Mouse (Mus musculus) stomach, embryonic 14.5 days (tissue): ENCODE results near the gene Rora. TPM values are rescaled to one million over a fixed set of nuclear protein-coding genes. Genes with fewer than 3 reads are reported as not detected.

Experiments
- ATAC-seq: fragments of 200-750 bp; cut with Nextera tagmentation; 2 replicates; pipeline ENCODE4 v1.8.0; 2017; ENCODE audit warnings: low read depth, moderate TSS enrichment; ENCODE audit not compliant: insufficient number of reproducible peaks, insufficient read depth, low FRiP score
- H3K27ac ChIP-seq: fragments of 300-500 bp; sonication (generic); 2 replicates; pipeline ENCODE4 v1.5.1; 2014; ENCODE audit warnings: mild to moderate bottlenecking, low read length, moderate library complexity, mixed read lengths
- H3K27me3 ChIP-seq: fragments of 300-500 bp; sonication (generic); 2 replicates; pipeline ENCODE4 v1.6.1; 2014; ENCODE audit warnings: low read length, control low read depth, mixed read lengths; ENCODE audit not compliant: control insufficient read depth, insufficient read depth
- H3K36me3 ChIP-seq: fragments of 300-500 bp; sonication (generic); 2 replicates; pipeline ENCODE4 v1.6.1; 2014; ENCODE audit warnings: mild to moderate bottlenecking, control low read depth, low read length, moderate library complexity, mixed read lengths; ENCODE audit not compliant: control insufficient read depth, insufficient read depth
- H3K4me1 ChIP-seq: fragments of 300-500 bp; sonication (generic); 2 replicates; pipeline ENCODE4 v1.6.1; 2014; ENCODE audit warnings: low read length, control low read depth, mixed read lengths; ENCODE audit not compliant: control insufficient read depth, insufficient read depth
- H3K4me2 ChIP-seq: fragments of 300-500 bp; sonication (generic); replicated peaks from 2 replicates; pipeline ENCODE4 v1.6.1; 2014; ENCODE audit warnings: low read depth, low read length, control low read depth
- H3K4me3 ChIP-seq: fragments of 300-500 bp; sonication (generic); 2 replicates; pipeline ENCODE4 v1.5.1; 2014; ENCODE audit warnings: low read depth, low read length, control low read depth
- H3K9ac ChIP-seq: fragments of 300-500 bp; sonication (generic); replicated peaks from 2 replicates; pipeline ENCODE4 v1.6.1; 2014; ENCODE audit warnings: low read depth, mild to moderate bottlenecking, control low read depth, low read length, moderate library complexity, mixed read lengths
- H3K9me3 ChIP-seq: fragments of 300-500 bp; sonication (generic); 2 replicates; pipeline ENCODE4 v1.6.1; 2016; ENCODE audit warnings: low read depth, low read length, control low read depth; ENCODE audit not compliant: control insufficient read depth
- WGBS: fragments of 180-500 bp; shearing (Covaris S2); extraction: QIAGEN DNeasy Blood & Tissue Kit; methylation state at CpG from one replicate; pipeline ENCODE4 v1.1.7; 2014; 5-methylcytosine and 5-hydroxymethylcytosine counted together
- polyA plus RNA-seq: library from polyadenylated mRNA; unstranded; fragments of >200 nt; fragmentation: Nextera tagmentation; extraction: Ambion mirVana; gene quantifications from 2 replicates; pipeline ENCODE4 v1.2.1, GENCODE M21; 2014

The Rora gene
- polyA plus RNA-seq, 1 experiment from 2014 or later = 7.1 TPM

- ATAC-seq = no peak
- 72% methylated on average over 1 of the region's 1 CpGs for WGBS
- Histone ChIP-seq H3K9ac (no peak overlapping the region), H3K4me3 (no peak overlapping the region), H3K4me1 (peaks cover 9% of the 10 kb centered on the region; the same call in 1 of the 2 replicates), H3K27ac (no peak overlapping the region), H3K9me3 (no peaks in the 10 kb centered on the region), H3K27me3 (no peaks in the 10 kb centered on the region), H3K4me2 (no peak overlapping the region), H3K36me3 (no peaks in the 10 kb centered on the region)
Observed at GRCm38 (mm10) chr9:68916741-68917140, 263.2 kb downstream of the Rora start.

GRCm38 (mm10) chr9:68923128-68923601 is 269.6 kb downstream of the Rora start:
- Histone ChIP-seq H3K4me3 (no peak overlapping the region), H3K4me2 (no peak overlapping the region), H3K36me3 (no peaks in the 10 kb centered on the region), H3K4me1 (no peaks in the 10 kb centered on the region), H3K27ac (no peak overlapping the region), H3K9ac (no peak overlapping the region), H3K9me3 (no peaks in the 10 kb centered on the region), H3K27me3 (no peaks in the 10 kb centered on the region)
- 81% methylated on average over 12 of the region's 12 CpGs for WGBS
- no peak for ATAC-seq

- no peak overlapping the region for H3K4me2 ChIP-seq
- H3K36me3 ChIP-seq = no peaks in the 10 kb centered on the region
- H3K9me3 ChIP-seq = no peaks in the 10 kb centered on the region
- no peak for ATAC-seq
- no peak overlapping the region for H3K4me3 ChIP-seq
- 93% methylated on average over 6 of the region's 6 CpGs for WGBS
- no peaks in the 10 kb centered on the region for H3K27me3 ChIP-seq
- no peak overlapping the region for H3K27ac ChIP-seq
- no peaks in the 10 kb centered on the region for H3K4me1 ChIP-seq
- no peak overlapping the region for H3K9ac ChIP-seq
Observed at GRCm38 (mm10) chr9:68926406-68926805, 272.8 kb downstream of the Rora start.

GRCm38 (mm10) chr9:68933159-68933558 is 279.6 kb downstream of the Rora start:
- H3K9ac ChIP-seq = no peak overlapping the region
- no peak overlapping the region for H3K4me2 ChIP-seq
- H3K4me3 ChIP-seq = no peak overlapping the region
- 0 out of 2 replicates have a peak, but pooled peaks cover 2% of the 10 kb centered on the region for H3K4me1 ChIP-seq
- no peaks in the 10 kb centered on the region for H3K27me3 ChIP-seq
- H3K9me3 ChIP-seq = no peaks in the 10 kb centered on the region
- H3K27ac ChIP-seq = no peak overlapping the region
- no peaks in the 10 kb centered on the region for H3K36me3 ChIP-seq
- WGBS = 60% methylated on average over 3 of the region's 3 CpGs
- no peak for ATAC-seq

GRCm38 (mm10) chr9:68934238-68934637 is 280.7 kb downstream of the Rora start:
- 92% methylated on average over 4 of the region's 4 CpGs for WGBS
- H3K4me3 ChIP-seq = no peak overlapping the region
- no peaks in the 10 kb centered on the region for H3K36me3 ChIP-seq
- H3K9ac ChIP-seq = no peak overlapping the region
- H3K27ac ChIP-seq = no peak overlapping the region
- no peaks in the 10 kb centered on the region for H3K9me3 ChIP-seq
- no peak overlapping the region for H3K4me2 ChIP-seq
- H3K4me1 ChIP-seq = 0 out of 2 replicates have a peak, but pooled peaks cover 2% of the 10 kb centered on the region
- H3K27me3 ChIP-seq = no peaks in the 10 kb centered on the region
- ATAC-seq = no peak

GRCm38 (mm10) chr9:68935611-68936010 is 282.0 kb downstream of the Rora start:
- H3K36me3 ChIP-seq = no peaks in the 10 kb centered on the region
- no peak overlapping the region for H3K4me2 ChIP-seq
- no peak overlapping the region for H3K4me3 ChIP-seq
- ATAC-seq = no peak
- H3K9me3 ChIP-seq = no peaks in the 10 kb centered on the region
- H3K27ac ChIP-seq = no peak overlapping the region
- WGBS = 50% methylated on average over 11 of the region's 11 CpGs
- no peak overlapping the region for H3K9ac ChIP-seq
- no peaks in the 10 kb centered on the region for H3K27me3 ChIP-seq
- H3K4me1 ChIP-seq = 0 out of 2 replicates have a peak, but pooled peaks cover 2% of the 10 kb centered on the region

- 78% methylated on average over 7 of the region's 7 CpGs for WGBS
- no peaks in the 10 kb centered on the region for H3K9me3 ChIP-seq
- no peaks in the 10 kb centered on the region for H3K27me3 ChIP-seq
- H3K4me3 ChIP-seq = no peak overlapping the region
- H3K9ac ChIP-seq = no peak overlapping the region
- H3K4me1 ChIP-seq = no peaks in the 10 kb centered on the region
- no peak overlapping the region for H3K27ac ChIP-seq
- H3K4me2 ChIP-seq = no peak overlapping the region
- ATAC-seq = no peak
- H3K36me3 ChIP-seq = no peaks in the 10 kb centered on the region
Observed at GRCm38 (mm10) chr9:68941037-68941436, 287.5 kb downstream of the Rora start.

- WGBS = 56% methylated on average over 4 of the region's 4 CpGs
- peaks cover 5% of the 10 kb centered on the region; the same call in 1 of the 2 replicates for H3K4me1 ChIP-seq
- no peak for ATAC-seq
- no peaks in the 10 kb centered on the region for H3K27me3 ChIP-seq
- H3K27ac ChIP-seq = no peak overlapping the region
- no peak overlapping the region for H3K4me3 ChIP-seq
- H3K9me3 ChIP-seq = no peaks in the 10 kb centered on the region
- no peak overlapping the region for H3K9ac ChIP-seq
- no peak overlapping the region for H3K4me2 ChIP-seq
- no peaks in the 10 kb centered on the region for H3K36me3 ChIP-seq
Observed at GRCm38 (mm10) chr9:68942595-68943011, 289.0 kb downstream of the Rora start.

GRCm38 (mm10) chr9:68944026-68944425 is 290.4 kb downstream of the Rora start:
- Histone ChIP-seq H3K4me2 (no peak overlapping the region), H3K4me3 (no peak overlapping the region), H3K36me3 (no peaks in the 10 kb centered on the region), H3K27me3 (no peaks in the 10 kb centered on the region), H3K9me3 (no peaks in the 10 kb centered on the region), H3K4me1 (peaks cover 7% of the 10 kb centered on the region; the same call in 1 of the 2 replicates), H3K9ac (no peak overlapping the region), H3K27ac (no peak overlapping the region)
- ATAC-seq = no peak
- WGBS = 95% methylated on average over 3 of the region's 3 CpGs
